ENCODE assay signal across 1 mouse cellular context in the genomic region with DNA sequence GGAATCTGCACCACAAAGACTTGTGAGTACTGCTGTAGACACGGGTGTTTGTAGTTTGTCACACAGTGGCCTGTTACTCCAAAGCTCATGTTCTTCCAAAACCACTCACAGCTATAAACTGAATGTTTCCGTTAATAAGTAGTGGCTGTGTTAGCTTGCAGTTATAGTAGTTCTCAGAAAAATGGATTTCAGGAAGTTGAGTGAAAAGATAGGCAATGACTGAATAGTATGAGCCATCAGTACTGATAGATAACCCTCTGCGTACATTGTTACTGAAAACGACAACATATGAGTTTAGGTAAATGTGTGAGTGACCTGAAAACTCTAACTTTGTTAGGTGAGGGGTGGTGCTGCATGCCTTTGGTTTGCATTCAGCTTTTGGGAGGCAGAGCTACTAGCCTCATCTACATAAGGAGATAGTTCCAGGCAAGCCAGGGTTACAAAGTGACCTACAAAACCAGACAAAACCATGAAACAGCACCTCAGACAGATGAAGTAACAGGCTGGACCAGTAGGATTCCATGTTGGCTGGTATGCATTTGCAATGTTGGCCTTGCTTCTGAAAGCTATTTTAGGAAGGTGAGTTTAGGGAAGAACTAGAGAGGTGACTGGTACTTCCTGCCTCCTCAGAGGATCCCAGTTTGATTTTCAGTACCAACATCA.
A peak's percentile ranks its signal among the peaks of the same experiment; 100 is the strongest.
TF ChIP-seq lines count a peak whose summit lies in the region.

No protein-coding gene starts in this region.

TF ChIP-seq in MEL, 35 proteins besides CTCF, POLR2A, EP300 and RAD21 (continued from another document):
- TF ChIP-seq BHLHE40 (IDR thresholded peaks at IDR 0.05; ENCODE audit: borderline replicate concordance, low read depth, low read length) (no peak; the same call in 1 of the 2 replicates), TBP (IDR thresholded peaks at IDR 0.05; ENCODE audit: low read depth, low read length) (0 out of 2 replicates have a peak, but pooled peaks have one; percentile 17), JUND (IDR thresholded peaks at IDR 0.05; ENCODE audit: low read depth, low read length) (no peak), HCFC1 (IDR thresholded peaks at IDR 0.05; ENCODE audit: low read depth, low read length) (no peak), ETS1 (IDR thresholded peaks at IDR 0.05; ENCODE audit: low read depth, low read length) (peak; percentile 85), ZKSCAN1 (IDR thresholded peaks at IDR 0.05; ENCODE audit: low read depth, low read length) (no peak), USF2 (IDR thresholded peaks at IDR 0.05; ENCODE audit: borderline replicate concordance in 1 of 2, insufficient read depth in 1 of 2, low read depth in 1 of 2, low read length in 2 of 2) (no peak), MYB (IDR thresholded peaks at IDR 0.05; ENCODE audit: low read depth, low read length) (peak; percentile 89), RCOR1 (IDR thresholded peaks at IDR 0.05; ENCODE audit: low read depth, low read length) (peak; percentile 81), SMC3 (IDR thresholded peaks at IDR 0.05; ENCODE audit: low read depth, low read length) (no peak), UBTF (IDR thresholded peaks at IDR 0.05; ENCODE audit: borderline replicate concordance, insufficient read depth, low read depth, low read length) (no peak), GABPA (IDR thresholded peaks at IDR 0.05; ENCODE audit: low read depth, low read length) (no peak), CHD1 (IDR thresholded peaks at IDR 0.05; ENCODE audit: low read depth, low read length) (0 out of 2 replicates have a peak, but pooled peaks have one; percentile 54), USF1 (IDR thresholded peaks at IDR 0.05; ENCODE audit: low read depth, low read length) (no peak), KAT2A (conservative IDR thresholded peaks at IDR 0.05; ENCODE audit: low read depth, low read length) (no peak), MXI1 (IDR thresholded peaks at IDR 0.05; ENCODE audit: low read depth, low read length) (peak; percentile 33), CHD2 (IDR thresholded peaks at IDR 0.05; ENCODE audit: low read length) (no peak), GATA1 (IDR thresholded peaks at IDR 0.05; ENCODE audit: low read depth, low read length) (peak; percentile 88), MAZ (IDR thresholded peaks at IDR 0.05; ENCODE audit: low read depth, low read length) (no peak), SIN3A (IDR thresholded peaks at IDR 0.05; ENCODE audit: low read length) (peak; percentile 93), POLR2AphosphoS2 (IDR thresholded peaks at IDR 0.05; ENCODE audit: low read length) (no peak)
TF ChIP-seq in MEL: peak in this region for 12.
